Mouse (Mus musculus): ENCODE measurements around the gene Phgdh.

DNA sequence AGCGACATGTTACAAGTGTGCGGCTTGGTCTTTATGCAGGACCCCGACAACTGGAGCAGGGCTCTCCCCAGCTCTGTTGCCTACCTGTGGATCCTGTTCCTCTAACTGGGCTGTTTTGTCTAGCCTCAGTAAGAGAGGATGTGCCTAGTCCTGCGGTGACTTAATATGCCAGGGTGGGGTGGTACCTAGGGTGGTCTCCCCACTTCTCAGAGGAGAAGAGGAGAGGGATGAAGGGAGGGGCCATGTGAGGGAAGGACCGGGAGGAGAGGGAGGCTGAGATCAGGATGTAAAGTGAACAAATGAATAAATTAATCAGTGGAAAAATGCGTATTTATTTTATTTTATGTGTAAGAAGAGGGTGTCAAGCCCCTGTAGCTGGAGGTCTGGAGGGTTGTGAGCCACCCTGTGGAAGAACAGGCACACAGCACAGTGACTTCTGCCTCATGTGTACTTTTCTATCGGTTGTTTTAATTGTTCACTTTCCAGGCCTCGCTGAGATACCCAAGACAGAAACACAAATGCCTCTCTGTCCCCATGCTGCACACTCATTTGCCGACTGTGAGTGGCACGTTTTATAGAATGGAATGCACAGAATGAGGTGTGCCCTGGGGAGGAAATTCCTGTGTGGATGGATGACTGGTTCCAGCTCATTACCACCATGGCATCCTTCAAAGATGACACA lies 15.7 kb upstream of the Phgdh start:
- no peak for TF ChIP-seq CTCF (IDR thresholded peaks at IDR 0.05; ENCODE audit: extremely low read depth, insufficient read length, insufficient replicate concordance, low read depth, low read length)
- no peak for TF ChIP-seq POLR2A (IDR thresholded peaks at IDR 0.05; ENCODE audit: low read depth, low read length)

All from small intestine, adult 2 months (tissue).